Mouse (Mus musculus) lung, postnatal 0 days (tissue): ENCODE data around the gene Pcbp3. TPM values are rescaled to one million over a fixed set of nuclear protein-coding genes. Genes with fewer than 3 reads are reported as not detected.
"Not testable (repeated sequence)": the region's sequence is repeated elsewhere in the genome, so short reads cannot be mapped to it uniquely, and the experiment has no call there.

Experiments
- ATAC-seq: fragments of 200-750 bp; cut with Nextera tagmentation; 2 replicates; pipeline ENCODE4 v1.8.0; 2017; ENCODE audit warnings: moderate library complexity
- DNase-seq: peaks from one replicate; pipeline ENCODE4 v3.0.0-alpha.2; 2016; ENCODE audit warnings: low spot score
- H3K27ac ChIP-seq: fragments of 300-500 bp; sonication (generic); 2 replicates; pipeline ENCODE4 v1.5.1; 2014; ENCODE audit warnings: antibody characterized with exemption, mild to moderate bottlenecking, low read length, mixed read lengths
- H3K27me3 ChIP-seq: fragments of 300-500 bp; sonication (generic); replicated peaks from 2 replicates; pipeline ENCODE4 v1.6.1; 2014; ENCODE audit warnings: low read length, mixed read lengths; ENCODE audit not compliant: insufficient read depth
- H3K36me3 ChIP-seq: fragments of 300-500 bp; sonication (generic); 2 replicates; pipeline ENCODE4 v1.6.1; 2014; ENCODE audit warnings: low read length, mixed read lengths; ENCODE audit not compliant: insufficient read depth
- H3K4me1 ChIP-seq: fragments of 300-500 bp; sonication (generic); 2 replicates; pipeline ENCODE4 v1.6.1; 2014; ENCODE audit warnings: antibody characterized with exemption, low read depth, low read length, mixed read lengths; ENCODE audit not compliant: insufficient read depth
- H3K4me2 ChIP-seq: fragments of 300-500 bp; sonication (generic); replicated peaks from 2 replicates; pipeline ENCODE4 v1.6.1; 2014; ENCODE audit warnings: low read depth, mild to moderate bottlenecking, low read length, moderate library complexity, mixed read lengths
- H3K4me3 ChIP-seq: fragments of 300-500 bp; sonication (generic); 2 replicates; pipeline ENCODE4 v1.5.1; 2014; ENCODE audit warnings: low read depth, low read length
- H3K9ac ChIP-seq: fragments of 300-500 bp; sonication (generic); replicated peaks from 2 replicates; pipeline ENCODE4 v1.6.1; 2014; ENCODE audit warnings: low read depth, mild to moderate bottlenecking
- H3K9me3 ChIP-seq: fragments of 300-500 bp; sonication (generic); 2 replicates; pipeline ENCODE4 v1.6.1; 2016; ENCODE audit warnings: low read length, mixed read lengths
- CTCF ChIP-seq: IDR thresholded peaks from 2 replicates; pipeline ENCODE4 v1.5.1; 2016; ENCODE audit warnings: antibody characterized with exemption, mild to moderate bottlenecking
- EP300 ChIP-seq: IDR thresholded peaks from 2 replicates; pipeline ENCODE4 v1.6.1; 2016; ENCODE audit warnings: antibody characterized with exemption, mild to moderate bottlenecking, control low read depth
- WGBS: fragments of 180-500 bp; shearing (Covaris S2); extraction: QIAGEN DNeasy Blood & Tissue Kit; methylation state at CpG from one replicate; pipeline ENCODE4 v1.1.7; 2014; 5-methylcytosine and 5-hydroxymethylcytosine counted together
- polyA plus RNA-seq: library from polyadenylated mRNA; unstranded; fragments of >200 nt; fragmentation: Nextera tagmentation; extraction: Ambion mirVana; gene quantifications from 2 replicates; pipeline ENCODE4 v1.2.1, GENCODE M21; 2015

Pcbp3 gene
- polyA plus RNA-seq, 1 experiment from 2014 or later, result 29.3 TPM

DNA sequence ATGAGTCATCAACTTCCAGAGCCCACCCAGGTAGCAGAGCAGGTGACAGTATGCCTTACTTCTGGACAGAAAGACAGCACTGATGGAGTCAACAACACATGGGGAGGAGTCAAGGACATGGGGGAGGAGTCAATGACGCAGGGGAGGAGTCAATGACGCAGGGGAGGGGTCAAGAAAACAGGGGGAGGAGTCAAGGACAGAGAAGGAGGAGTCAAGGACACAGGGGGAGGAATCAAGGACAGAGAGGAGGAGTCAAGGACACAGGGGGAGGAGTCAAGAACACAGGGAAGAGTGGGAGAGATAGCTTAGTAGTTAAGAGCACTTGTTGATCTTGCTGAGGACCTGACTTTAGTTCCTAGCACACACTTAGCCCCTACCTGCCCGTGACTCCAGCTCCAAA, 30.8 kb upstream of the Pcbp3 start:
- no peak for TF ChIP-seq CTCF
- no peak for TF ChIP-seq EP300
- Histone ChIP-seq H3K36me3 (no peaks in the 10 kb centered on the region), H3K9me3 (no peaks in the 10 kb centered on the region), H3K4me1 (no peaks in the 10 kb centered on the region), H3K27ac (no peak overlapping the region), H3K27me3 (no peaks in the 10 kb centered on the region), H3K4me2 (no peak overlapping the region), H3K4me3 (no peak overlapping the region), H3K9ac (no peak overlapping the region)
- DNase-seq, result no peak
- ATAC-seq, result no peak
- WGBS, result 64% methylated on average over 3 of the region's 3 CpGs

DNA sequence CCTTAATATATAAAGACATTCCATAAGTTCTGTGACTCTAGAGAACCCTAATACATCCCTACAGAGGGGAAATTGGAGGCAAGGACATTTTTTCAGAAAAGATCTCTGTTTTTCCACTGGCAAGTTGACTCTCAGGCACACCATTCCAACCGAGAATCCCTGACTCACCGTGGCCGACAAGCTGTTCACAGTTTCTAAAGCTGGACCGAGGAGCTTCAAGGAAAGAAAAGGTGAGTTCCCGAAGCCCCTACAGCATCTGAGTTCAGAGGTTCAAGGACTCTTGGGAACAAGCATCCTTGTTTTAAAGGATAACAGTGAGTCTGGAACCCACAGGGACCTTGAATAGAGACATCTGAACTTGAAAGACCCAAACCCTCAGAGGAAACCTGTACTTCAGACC, 26.9 kb upstream of the Pcbp3 start:
- TF ChIP-seq CTCF (no peak), EP300 (no peak)
- H3K9ac ChIP-seq, result no peak overlapping the region

DNA sequence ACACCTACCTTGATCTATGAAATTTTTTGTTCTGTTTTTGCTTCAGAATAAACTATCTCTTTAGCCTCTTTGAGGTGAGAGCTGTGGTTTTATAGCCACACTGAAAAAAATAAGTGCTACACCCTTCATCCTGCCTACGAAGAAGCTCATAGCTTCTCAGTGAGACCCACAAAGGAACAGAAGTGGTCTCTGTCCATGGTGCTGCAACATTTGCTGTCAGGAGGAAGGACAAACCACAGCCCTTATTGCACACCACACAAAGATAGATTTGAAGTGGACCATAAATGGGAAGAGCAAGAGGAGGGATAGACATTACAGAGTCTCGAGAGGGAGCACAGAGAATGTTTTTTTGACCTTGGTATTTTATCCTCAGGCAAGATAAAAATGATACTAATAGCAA, 16.4 kb upstream of the Pcbp3 start:
- Histone ChIP-seq H3K9ac (no peak overlapping the region), H3K36me3 (no peaks in the 10 kb centered on the region), H3K4me1 (no peaks in the 10 kb centered on the region), H3K27ac (no peak overlapping the region), H3K4me3 (no peak overlapping the region), H3K9me3 (no peaks in the 10 kb centered on the region), H3K27me3 (no peaks in the 10 kb centered on the region), H3K4me2 (no peak overlapping the region)
- ATAC-seq (no peak), DNase-seq (peak; percentile 44)
- TF ChIP-seq CTCF, result no peak
- TF ChIP-seq EP300, result no peak
- WGBS, result 35% methylated on average over 2 of the region's 2 CpGs

More for the DNA sequence above, 26.9 kb upstream of the Pcbp3 start:
- no peak for ATAC-seq
- no peaks in the 10 kb centered on the region for H3K36me3 ChIP-seq
- no peak overlapping the region for H3K27ac ChIP-seq
- H3K4me3 ChIP-seq, result no peak overlapping the region
- H3K4me2 ChIP-seq, result no peak overlapping the region
- no peaks in the 10 kb centered on the region for H3K9me3 ChIP-seq
- no peak for DNase-seq
- H3K4me1 ChIP-seq, result no peaks in the 10 kb centered on the region
- 85% methylated on average over 5 of the region's 5 CpGs for WGBS
- H3K27me3 ChIP-seq, result no peaks in the 10 kb centered on the region

DNA sequence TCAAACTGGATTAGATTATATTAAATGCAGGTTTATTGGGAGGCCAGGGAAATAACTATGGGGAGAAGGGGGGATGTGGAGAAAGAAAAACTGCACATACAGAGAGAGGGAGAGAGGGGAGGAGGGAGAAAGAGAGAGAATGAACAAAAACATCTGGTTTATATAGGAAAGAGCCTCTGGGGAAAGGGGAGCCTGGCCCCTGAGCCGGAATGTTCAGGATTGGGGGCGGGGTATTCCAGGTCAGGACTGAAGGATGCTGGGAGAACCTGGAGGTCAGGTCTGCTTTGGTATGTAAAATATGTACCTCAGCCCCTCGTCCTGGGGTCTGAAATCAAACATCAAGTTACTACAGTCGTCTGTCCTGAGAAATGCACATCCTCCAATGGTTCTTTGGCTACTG, 15.0 kb upstream of the Pcbp3 start:
- no peaks in the 10 kb centered on the region for H3K36me3 ChIP-seq
- no peak overlapping the region for H3K4me3 ChIP-seq
- no peak for TF ChIP-seq EP300
- H3K9ac ChIP-seq, result no peak overlapping the region
- no peak for DNase-seq
- no peak overlapping the region for H3K4me2 ChIP-seq
- H3K9me3 ChIP-seq, result no peaks in the 10 kb centered on the region
- no peak for ATAC-seq
- no peak overlapping the region for H3K27ac ChIP-seq
- 36% methylated on average over 4 of the region's 4 CpGs for WGBS
- no peaks in the 10 kb centered on the region for H3K4me1 ChIP-seq
- H3K27me3 ChIP-seq, result no peaks in the 10 kb centered on the region

DNA sequence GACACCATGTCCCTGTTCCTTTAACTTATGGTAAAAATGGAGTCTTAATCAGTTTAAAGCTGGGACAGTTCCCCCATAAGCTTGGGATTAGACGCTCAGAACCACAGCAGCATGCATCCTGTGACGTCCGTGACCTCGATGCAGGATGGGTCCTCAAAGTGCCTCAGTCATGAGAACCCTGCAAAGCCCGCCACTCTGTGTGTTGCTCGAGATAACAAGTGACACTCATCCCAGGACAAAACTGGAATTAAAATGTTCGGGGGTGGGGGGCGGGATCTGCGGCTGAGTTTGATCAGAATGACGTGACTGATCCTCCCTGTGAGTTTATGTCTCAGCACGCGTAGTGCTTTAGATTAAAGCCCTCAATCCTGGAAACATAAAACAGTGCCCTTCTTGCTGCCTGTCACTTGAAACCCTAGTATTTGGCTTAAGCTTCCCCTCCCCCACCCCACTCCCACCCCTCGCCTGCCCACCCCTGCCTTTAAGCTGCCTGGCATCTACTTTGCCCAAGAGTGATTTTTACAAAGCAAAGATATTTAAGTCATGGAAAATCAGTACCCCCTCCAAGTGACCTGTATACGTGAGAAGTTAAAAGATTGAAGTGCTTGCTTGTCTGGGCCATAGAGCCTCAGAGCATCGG, 12.2 kb upstream of the Pcbp3 start:
- Histone ChIP-seq H3K27me3 (no peaks in the 10 kb centered on the region), H3K9me3 (no peaks in the 10 kb centered on the region), H3K4me1 (no peaks in the 10 kb centered on the region), H3K36me3 (no peaks in the 10 kb centered on the region), H3K27ac (no peak overlapping the region), H3K4me2 (no peak overlapping the region), H3K9ac (no peak overlapping the region), H3K4me3 (no peak overlapping the region)
- 18% methylated on average over 15 of the region's 15 CpGs for WGBS
- no peak for ATAC-seq
- TF ChIP-seq CTCF, result no peak
- TF ChIP-seq EP300, result no peak
- no peak for DNase-seq

DNA sequence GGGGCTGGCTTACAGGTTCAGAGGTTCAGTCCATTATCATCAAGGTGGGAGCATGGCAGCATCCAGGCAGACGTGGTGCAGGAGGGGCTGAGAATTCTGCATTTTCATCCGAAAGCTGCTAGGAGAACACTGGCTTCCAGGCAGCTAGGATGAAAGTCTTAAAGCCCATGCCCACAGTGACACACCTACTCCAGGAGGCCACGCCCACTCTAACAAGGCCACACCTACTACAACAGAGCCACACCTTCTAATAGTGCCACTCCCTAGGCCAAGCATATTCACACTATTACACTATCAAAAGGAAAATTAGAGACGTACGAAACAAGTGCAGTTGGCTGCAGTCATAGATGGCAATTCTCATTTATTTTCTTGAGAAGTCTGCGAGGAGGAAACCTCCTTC, 10.6 kb upstream of the Pcbp3 start:
- H3K36me3 ChIP-seq, H3K27me3 ChIP-seq, ATAC-seq, H3K27ac ChIP-seq, H3K9ac ChIP-seq, H3K9me3 ChIP-seq, DNase-seq, H3K4me1 ChIP-seq, H3K4me3 ChIP-seq, H3K4me2 ChIP-seq: not testable (repeated sequence)
- 65% methylated on average over 6 of the region's 6 CpGs for WGBS

DNA sequence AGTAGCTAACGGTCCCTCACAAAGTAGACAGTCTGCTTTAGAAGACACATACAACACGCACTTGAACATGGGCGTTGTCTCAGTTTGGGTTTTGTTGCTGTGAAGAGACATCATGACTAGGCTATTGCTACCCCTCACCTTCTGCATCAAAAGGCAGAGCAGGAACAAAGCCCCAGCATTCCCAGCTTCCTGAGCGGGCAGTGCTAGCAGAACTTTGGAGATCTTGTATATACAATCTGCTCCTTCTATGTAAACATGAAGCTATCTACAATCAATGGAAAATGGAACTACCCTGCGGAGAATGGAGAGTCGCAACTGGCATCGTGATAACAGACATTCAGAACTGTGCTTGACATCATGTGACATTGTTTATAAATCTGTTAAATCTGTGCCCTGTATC, 9.3 kb upstream of the Pcbp3 start:
- ATAC-seq, result peak; percentile 83
- no peak overlapping the region for H3K4me2 ChIP-seq
- H3K4me3 ChIP-seq, result no peak overlapping the region
- no peaks in the 10 kb centered on the region for H3K9me3 ChIP-seq
- H3K9ac ChIP-seq, result no peak overlapping the region
- TF ChIP-seq CTCF, result no peak
- TF ChIP-seq EP300, result peak; percentile 92
- DNase-seq, result peak; percentile 63
- H3K27me3 ChIP-seq, result no peaks in the 10 kb centered on the region
- WGBS, result 45% methylated on average over 7 of the region's 7 CpGs
- H3K4me1 ChIP-seq, result no peaks in the 10 kb centered on the region
- no peaks in the 10 kb centered on the region for H3K36me3 ChIP-seq
- H3K27ac ChIP-seq, result no peak overlapping the region
